Mouse (Mus musculus) liver, postnatal 0 days (tissue): ENCODE measurements around the gene Numb. TPM values are rescaled to one million over a fixed set of nuclear protein-coding genes. Genes with fewer than 3 reads are reported as not detected.
"Not testable (repeated sequence)": the region's sequence is repeated elsewhere in the genome, so short reads cannot be mapped to it uniquely, and the experiment has no call there.

Experiments
- ATAC-seq: fragments of 200-750 bp; cut with Nextera tagmentation; 2 replicates; pipeline ENCODE4 v1.8.0; 2017; ENCODE audit warnings: mild to moderate bottlenecking, moderate library complexity
- DNase-seq: peaks from one replicate; pipeline ENCODE4 v3.0.0-alpha.2; 2016
- H3K27ac ChIP-seq: fragments of 300-500 bp; sonication (generic); 2 replicates; pipeline ENCODE4 v1.5.1; 2014; ENCODE audit warnings: antibody characterized with exemption, moderate library complexity, mild to moderate bottlenecking, low read depth
- H3K27me3 ChIP-seq: fragments of 300-500 bp; sonication (generic); 2 replicates; pipeline ENCODE4 v1.6.1; 2014; ENCODE audit warnings: low read length, control low read depth, mixed read lengths; ENCODE audit not compliant: insufficient read depth
- H3K36me3 ChIP-seq: fragments of 300-500 bp; sonication (generic); replicated peaks from 2 replicates; pipeline ENCODE4 v1.6.1; 2014; ENCODE audit warnings: mild to moderate bottlenecking, control low read depth, low read length, moderate library complexity, mixed read lengths; ENCODE audit not compliant: insufficient read depth
- H3K4me1 ChIP-seq: fragments of 300-500 bp; sonication (generic); 2 replicates; pipeline ENCODE4 v1.6.1; 2014; ENCODE audit warnings: antibody characterized with exemption, mild to moderate bottlenecking, control low read depth; ENCODE audit not compliant: insufficient read depth
- H3K4me2 ChIP-seq: fragments of 300-500 bp; sonication (generic); 2 replicates; pipeline ENCODE4 v1.6.1; 2014; ENCODE audit warnings: low read depth, mild to moderate bottlenecking, low read length, moderate library complexity, mixed read lengths
- H3K4me3 ChIP-seq: fragments of 300-500 bp; sonication (generic); 2 replicates; pipeline ENCODE4 v1.5.1; 2014; ENCODE audit warnings: low read depth, low read length
- H3K9ac ChIP-seq: fragments of 300-500 bp; sonication (generic); replicated peaks from 2 replicates; pipeline ENCODE4 v1.6.1; 2014; ENCODE audit warnings: mild to moderate bottlenecking, moderate library complexity
- H3K9me3 ChIP-seq: fragments of 300-500 bp; sonication (generic); 2 replicates; pipeline ENCODE4 v1.6.1; 2016; ENCODE audit warnings: mild to moderate bottlenecking, control low read depth, low read length, mixed read lengths
- CTCF ChIP-seq: sonication (generic); IDR thresholded peaks from 2 replicates; pipeline ENCODE4 v1.5.1; 2016; ENCODE audit warnings: antibody characterized with exemption, low read depth
- EP300 ChIP-seq: IDR thresholded peaks from 2 replicates; pipeline ENCODE4 v1.6.1; 2016; ENCODE audit warnings: antibody characterized with exemption, low read depth, mild to moderate bottlenecking
- WGBS: fragments of 180-500 bp; shearing (Covaris S2); extraction: QIAGEN DNeasy Blood & Tissue Kit; methylation state at CpG from one replicate; pipeline ENCODE4 v1.1.7; 2014; ENCODE audit not compliant: insufficient replicate concordance; 5-methylcytosine and 5-hydroxymethylcytosine counted together
- polyA plus RNA-seq: library from polyadenylated mRNA; unstranded; fragments of >200 nt; fragmentation: Nextera tagmentation; extraction: Ambion mirVana; gene quantifications from 2 replicates; pipeline ENCODE4 v1.2.1, GENCODE M21; 2015

The Numb gene
- polyA plus RNA-seq, 1 experiment from 2014 or later = 14.5 TPM

- DNase-seq (no peak), ATAC-seq (no peak)
- peak overlapping the region; percentile 34; the same call in 1 of the 2 replicates for H3K27ac ChIP-seq
- no peak for TF ChIP-seq CTCF
- no peak for TF ChIP-seq EP300
- H3K36me3 ChIP-seq = no peaks in the 10 kb centered on the region
- 70% methylated on average over 2 of the region's 2 CpGs for WGBS
- no peaks in the 10 kb centered on the region for H3K27me3 ChIP-seq
- peaks cover 12% of the 10 kb centered on the region for H3K4me1 ChIP-seq
- no peak overlapping the region for H3K4me3 ChIP-seq
- H3K9me3 ChIP-seq = no peaks in the 10 kb centered on the region
- H3K9ac ChIP-seq = no peak overlapping the region
- no peak overlapping the region for H3K4me2 ChIP-seq
Observed at GRCm38 (mm10) chr12:83939332-83939731, 17.6 kb upstream of the Numb start.

- H3K9ac ChIP-seq, DNase-seq, H3K4me3 ChIP-seq, H3K4me2 ChIP-seq, ATAC-seq, H3K36me3 ChIP-seq, H3K27me3 ChIP-seq, H3K27ac ChIP-seq, H3K9me3 ChIP-seq: not testable (repeated sequence)
- 50% methylated on average over 1 of the region's 1 CpGs for WGBS
- peaks cover 12% of the 10 kb centered on the region for H3K4me1 ChIP-seq
Observed at GRCm38 (mm10) chr12:83938592-83938991, 16.9 kb upstream of the Numb start.

DNA sequence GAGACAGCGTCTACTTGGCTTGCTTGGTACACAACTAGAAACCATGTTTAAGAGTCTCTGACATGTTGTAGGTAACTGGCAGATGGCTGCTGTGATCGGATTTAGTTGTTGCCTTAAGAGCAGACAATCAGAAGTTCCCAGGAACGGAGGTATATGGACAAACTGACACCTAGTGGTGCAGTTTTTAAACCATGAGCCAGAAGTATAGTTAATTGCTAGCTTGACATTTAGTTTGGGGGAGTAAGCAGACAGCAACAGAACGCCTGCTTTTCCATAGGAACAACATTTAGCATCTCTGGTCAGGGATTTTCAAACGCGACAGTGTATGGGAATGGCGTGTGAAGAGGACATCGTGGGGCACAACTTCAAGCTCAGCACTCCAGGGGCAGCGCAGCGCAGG is 15.9 kb upstream of the Numb start:
- no peak overlapping the region for H3K4me2 ChIP-seq

GRCm38 (mm10) chr12:83929186-83929804 is 7.6 kb upstream of the Numb start:
- Histone ChIP-seq H3K4me2 (0 out of 2 replicates have a peak overlapping the region, but pooled peaks have one; percentile 13), H3K9ac (0 out of 2 replicates have a peak overlapping the region, but pooled peaks have one; percentile 6), H3K27ac (peak overlapping the region; percentile 55), H3K27me3 (no peaks in the 10 kb centered on the region), H3K9me3 (no peaks in the 10 kb centered on the region), H3K4me3 (no peak overlapping the region), H3K36me3 (no peaks in the 10 kb centered on the region), H3K4me1 (peaks cover 28% of the 10 kb centered on the region)
- DNase-seq (no peak), ATAC-seq (no peak)
- TF ChIP-seq CTCF (no peak), EP300 (peak; percentile 48; the same call in 1 of the 2 replicates)
- 15% methylated on average over 2 of the region's 2 CpGs for WGBS

More for the DNA sequence above, 15.9 kb upstream of the Numb start:
- no peak overlapping the region for H3K4me3 ChIP-seq
- DNase-seq = no peak
- H3K4me1 ChIP-seq = peaks cover 12% of the 10 kb centered on the region
- no peak for ATAC-seq
- H3K9ac ChIP-seq = no peak overlapping the region
- 67% methylated on average over 10 of the region's 10 CpGs for WGBS
- H3K9me3 ChIP-seq = no peaks in the 10 kb centered on the region
- TF ChIP-seq EP300 (no peak), CTCF (peak; percentile 45)
- H3K36me3 ChIP-seq = no peaks in the 10 kb centered on the region
- H3K27ac ChIP-seq = no peak overlapping the region
- no peaks in the 10 kb centered on the region for H3K27me3 ChIP-seq

DNA sequence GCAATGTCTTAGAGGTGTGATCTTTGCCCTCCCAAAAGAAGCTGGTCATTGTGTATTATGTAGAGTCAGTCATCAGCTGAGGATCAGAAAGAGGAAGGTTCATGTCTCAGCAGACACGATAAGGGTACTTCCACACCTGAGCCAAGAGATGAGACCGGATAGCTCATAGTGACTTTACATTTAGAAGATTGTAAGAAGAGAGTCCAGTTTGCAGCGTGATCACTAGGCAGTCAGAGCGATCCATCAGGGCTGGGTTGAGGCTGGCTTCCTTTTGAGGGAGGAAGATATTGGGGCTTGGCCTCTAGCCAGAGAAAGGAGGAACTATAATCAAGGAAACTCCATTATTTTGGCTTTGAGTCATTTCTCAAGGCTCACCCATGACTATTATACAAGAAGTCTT is 6.0 kb upstream of the Numb start:
- TF ChIP-seq CTCF = no peak
- TF ChIP-seq EP300 = no peak
- Histone ChIP-seq H3K27ac (peak overlapping the region; percentile 29; the same call in 1 of the 2 replicates), H3K9ac (no peak overlapping the region), H3K9me3 (no peaks in the 10 kb centered on the region), H3K4me2 (peak overlapping the region; percentile 2; the same call in 1 of the 2 replicates), H3K4me3 (no peak overlapping the region), H3K27me3 (no peaks in the 10 kb centered on the region), H3K4me1 (peaks cover 37% of the 10 kb centered on the region), H3K36me3 (no peaks in the 10 kb centered on the region)
- 34% methylated on average over 4 of the region's 4 CpGs for WGBS
- ATAC-seq = no peak
- DNase-seq = no peak

GRCm38 (mm10) chr12:83926061-83926460 is 4.3 kb upstream of the Numb start:
- H3K27ac ChIP-seq = no peak overlapping the region
- no peaks in the 10 kb centered on the region for H3K27me3 ChIP-seq
- H3K9me3 ChIP-seq = no peaks in the 10 kb centered on the region
- H3K9ac ChIP-seq = no peak overlapping the region
- no peak overlapping the region for H3K4me3 ChIP-seq
- no peaks in the 10 kb centered on the region for H3K36me3 ChIP-seq
- 73% methylated on average over 2 of the region's 2 CpGs for WGBS
- TF ChIP-seq CTCF (no peak), EP300 (no peak)
- peaks cover 37% of the 10 kb centered on the region for H3K4me1 ChIP-seq
- DNase-seq = no peak
- ATAC-seq = no peak
- H3K4me2 ChIP-seq = no peak overlapping the region
